Mouse (Mus musculus) left cerebral cortex, adult 9 months (tissue): Measurements from ENCODE around the gene Osbpl5.
A peak's percentile ranks its signal among the peaks of the same experiment; 100 is the strongest.

Experiments used
- DNase-seq, 2 experiments: peaks; one replicate each; pipeline ENCODE4 v3.0.0; 2022; ENCODE audit warnings: low spot score in 2 of 2

The Osbpl5 gene

GRCm38 (mm10) chr7:143756125-143757026, at the start of gene Osbpl5:
TSS of gene Osbpl5 (minus strand) at chr7:143756985.
- DNase-seq = peak in 1 of 2 experiments; percentile 65

DNA sequence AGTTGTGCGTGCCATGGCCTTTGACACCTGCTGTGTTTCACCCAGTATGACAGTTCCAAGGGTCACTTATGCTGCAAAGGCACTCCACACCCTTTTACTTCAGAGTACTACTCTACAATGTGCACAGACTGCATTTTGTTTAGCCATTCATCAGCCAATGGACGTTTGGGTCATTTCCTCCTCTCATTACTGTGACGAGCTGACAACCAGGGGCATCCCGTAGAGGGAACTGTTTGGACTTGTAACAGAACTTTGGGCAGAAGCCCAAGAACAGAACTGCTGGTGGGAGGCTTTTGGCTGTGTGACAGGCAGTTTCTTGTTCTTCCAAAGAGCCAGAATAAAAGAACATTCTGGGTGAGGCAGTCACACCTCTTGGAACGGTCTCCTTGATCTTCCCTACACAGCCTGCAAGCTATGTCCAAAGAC, 48.4 kb upstream of the Osbpl5 start:
- DNase-seq = peak in 1 of 2 experiments; percentile 42

DNA sequence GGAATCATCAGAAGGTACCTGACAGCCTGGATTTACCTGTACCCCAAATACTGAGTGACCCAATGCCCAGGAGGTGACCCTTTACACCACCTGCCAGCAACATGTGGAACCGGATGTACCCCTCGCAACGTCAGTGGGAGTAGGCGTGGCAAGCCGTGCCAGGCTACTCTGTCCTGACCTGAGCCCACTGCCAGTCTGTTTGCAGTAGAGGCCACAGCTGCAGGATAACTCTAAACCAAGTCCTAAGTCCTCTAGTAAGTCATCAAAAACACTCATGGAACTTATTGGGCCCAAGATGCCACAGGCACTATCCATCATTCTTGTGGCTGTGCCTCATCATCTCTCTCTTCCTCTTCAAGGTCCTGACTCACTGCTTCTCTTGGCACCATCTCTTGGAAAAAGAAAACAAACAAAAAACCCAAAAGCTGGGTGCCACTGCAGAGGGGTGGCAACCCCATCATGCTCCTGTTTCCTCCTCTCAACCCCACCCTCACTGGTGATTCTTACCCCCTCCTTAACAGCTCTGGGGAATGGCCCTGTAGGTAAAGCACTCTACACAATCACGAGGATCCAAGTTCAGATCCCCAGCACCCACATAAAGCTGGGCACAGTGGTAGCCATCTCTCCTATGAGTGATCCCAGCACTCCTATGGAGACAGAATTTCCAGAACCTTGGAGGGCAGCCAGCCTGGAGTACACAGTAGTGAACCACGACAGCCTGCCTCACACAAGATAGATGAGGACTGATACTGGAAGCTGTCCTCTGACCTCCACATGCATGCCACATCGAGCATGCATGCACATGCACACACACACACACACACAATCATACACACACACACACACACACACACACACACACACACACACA, 44.6 kb upstream of the Osbpl5 start:
- DNase-seq = no peak

DNA sequence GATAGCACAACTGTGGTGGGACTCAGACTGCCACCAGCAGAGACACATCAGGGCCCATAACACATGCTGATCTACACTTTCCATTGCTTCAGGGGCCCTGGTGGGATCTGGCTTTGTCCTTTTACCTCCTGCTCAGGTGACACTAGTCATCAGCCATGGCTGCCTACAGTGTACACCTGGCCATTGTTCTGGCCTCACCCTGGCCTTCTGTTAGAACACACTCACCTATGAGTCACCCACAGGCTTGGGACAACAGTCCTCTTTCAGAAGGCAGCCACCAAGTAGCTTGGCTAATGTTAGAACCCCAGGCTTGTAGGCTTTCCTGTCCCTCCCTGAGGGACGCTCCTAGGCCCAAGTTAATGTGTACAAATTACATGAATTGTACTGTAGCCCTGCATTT, 44.0 kb upstream of the Osbpl5 start:
- DNase-seq = no peak

DNA sequence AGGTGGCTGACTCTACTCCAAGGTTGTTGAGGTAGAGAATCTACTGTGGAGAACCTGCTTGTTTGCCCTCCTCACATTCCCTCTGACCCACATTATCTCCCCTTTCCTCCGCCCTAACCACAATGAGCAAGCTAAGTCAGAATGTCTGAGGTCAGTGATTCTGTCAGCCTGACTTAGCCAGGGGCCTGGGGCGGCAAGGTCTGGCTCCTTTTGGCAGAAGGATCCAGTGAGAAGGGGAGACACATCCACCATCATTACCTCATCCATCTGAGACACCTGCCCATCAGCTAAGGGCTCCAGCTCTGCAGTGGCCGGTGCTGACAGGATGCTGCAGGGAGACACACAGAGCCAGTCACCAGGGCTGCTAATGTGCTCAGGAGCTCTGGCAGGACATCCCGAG, 42.0 kb upstream of the Osbpl5 start:
- no peak for DNase-seq

DNA sequence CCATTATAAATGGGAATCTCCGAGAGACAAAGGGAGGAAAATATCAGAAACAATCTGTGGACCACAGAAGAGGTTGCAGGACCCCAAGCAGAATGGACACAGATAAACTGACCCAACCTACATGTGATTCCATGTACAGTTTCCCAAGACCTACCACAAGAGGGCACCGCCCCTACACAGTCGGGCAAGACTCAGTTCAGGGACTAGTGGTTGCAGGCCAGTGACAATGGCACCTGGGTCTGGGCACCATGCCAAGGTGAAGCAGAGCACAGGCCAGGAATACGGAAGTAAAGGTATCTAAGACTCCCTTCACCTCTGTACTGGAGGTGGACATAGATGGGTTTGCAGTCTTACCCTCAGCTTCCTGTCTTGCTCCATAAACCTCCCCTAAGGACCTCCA, 36.3 kb upstream of the Osbpl5 start:
- no peak for DNase-seq

DNA sequence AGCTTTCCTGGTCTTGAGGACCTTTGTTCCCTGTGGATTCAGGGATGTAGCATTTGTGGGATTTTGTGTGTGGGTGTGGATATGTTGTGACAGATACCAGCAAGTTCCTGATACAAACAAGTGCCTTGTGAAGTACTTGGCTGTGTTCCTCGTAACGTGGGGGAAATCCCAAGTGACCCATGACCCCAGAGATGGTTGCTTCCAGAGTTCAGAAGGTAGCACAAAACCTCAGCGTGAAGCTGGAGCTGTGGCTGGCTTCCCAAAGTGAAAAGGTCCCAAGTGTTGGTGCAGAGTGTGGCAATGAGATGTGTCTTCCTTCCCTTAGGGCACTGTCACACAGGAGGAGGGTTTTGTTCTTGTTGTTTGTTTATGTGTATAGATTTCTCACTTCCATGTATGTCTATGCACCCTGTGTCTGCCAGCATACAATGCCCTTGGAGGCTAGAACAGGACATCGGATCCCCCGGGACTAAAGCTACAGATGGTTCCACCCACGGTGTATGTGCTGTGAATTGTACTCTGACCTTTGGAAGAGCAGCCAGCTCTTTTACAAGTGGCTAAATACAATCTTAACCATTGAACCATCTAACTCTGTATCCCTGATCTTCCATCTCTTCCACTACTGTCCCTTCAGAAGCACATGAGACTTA, 35.7 kb upstream of the Osbpl5 start:
- DNase-seq = no peak

DNA sequence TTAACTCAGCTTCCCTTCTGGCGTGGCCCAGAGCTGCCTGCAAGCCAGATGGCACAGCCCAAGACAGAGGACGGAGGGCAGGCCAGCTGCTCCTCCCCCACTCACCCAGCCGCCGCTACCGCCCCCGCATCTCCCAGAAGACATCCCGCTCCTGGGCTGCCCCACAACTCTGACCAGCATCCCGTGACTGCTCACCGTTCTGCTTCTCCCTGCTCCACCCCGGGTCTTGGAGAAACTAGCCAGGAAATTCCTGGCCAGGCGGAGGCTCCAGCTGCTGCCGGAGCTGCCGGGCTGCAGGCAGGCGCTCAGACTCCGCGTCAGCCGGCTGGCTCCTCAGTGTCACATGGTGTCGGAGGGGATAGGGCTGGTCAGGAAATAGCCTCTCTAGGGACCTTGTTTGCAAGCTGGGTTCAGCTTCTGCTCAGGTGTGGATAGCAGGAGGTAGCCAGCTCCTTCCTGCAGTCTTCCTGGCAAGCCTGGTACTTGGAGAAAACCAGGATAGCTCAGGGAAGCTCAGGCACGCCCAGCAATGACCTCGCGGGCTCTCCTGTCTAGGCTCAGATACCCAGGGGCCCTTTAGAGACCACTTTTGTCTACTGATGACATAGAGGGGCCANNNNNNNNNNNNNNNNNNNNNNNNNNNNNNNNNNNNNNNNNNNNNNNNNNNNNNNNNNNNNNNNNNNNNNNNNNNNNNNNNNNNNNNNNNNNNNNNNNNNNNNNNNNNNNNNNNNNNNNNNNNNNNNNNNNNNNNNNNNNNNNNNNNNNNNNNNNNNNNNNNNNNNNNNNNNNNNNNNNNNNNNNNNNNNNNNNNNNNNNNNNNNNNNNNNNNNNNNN, 27.4 kb upstream of the Osbpl5 start, which contains the start of gene Mrgpre:
TSS of gene Mrgpre (minus strand) at position 505 of the 834 bp plus-strand sequence.
- DNase-seq = peak; percentile 42 to 73

GRCm38 (mm10) chr7:143783378-143783995, 26.7 kb upstream of the Osbpl5 start:
- peak in 1 of 2 experiments; percentile 17 for DNase-seq

- DNase-seq = no peak
Measured at GRCm38 (mm10) chr7:143777375-143777774, 20.6 kb upstream of the Osbpl5 start.

DNA sequence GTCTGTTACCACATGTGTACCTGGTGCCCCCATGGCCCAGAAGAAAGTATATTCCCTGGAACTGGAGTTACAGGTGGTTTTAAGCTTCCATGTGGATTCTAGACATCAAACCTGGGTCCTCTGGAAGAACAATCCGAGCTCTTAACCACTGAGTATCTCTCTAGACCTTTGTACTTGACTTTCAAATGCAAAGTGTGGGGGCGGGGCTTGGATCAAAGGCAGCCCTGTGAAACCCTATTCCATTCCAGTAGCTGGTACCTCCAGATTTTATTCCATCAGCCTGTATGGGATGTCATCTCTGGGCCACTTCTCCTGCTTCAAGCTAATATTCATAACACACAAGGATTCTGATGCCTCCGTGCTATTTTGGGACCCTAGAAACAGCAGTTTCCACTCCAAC, 19.4 kb upstream of the Osbpl5 start:
- DNase-seq = no peak

GRCm38 (mm10) chr7:143769461-143769860, 12.7 kb upstream of the Osbpl5 start:
- DNase-seq = no peak

- DNase-seq = no peak
Measured at GRCm38 (mm10) chr7:143768267-143768666, 11.5 kb upstream of the Osbpl5 start.

- no peak for DNase-seq
Measured at GRCm38 (mm10) chr7:143766893-143767292, 10.1 kb upstream of the Osbpl5 start, which contains the start of gene Mrgprg. TSS of gene Mrgprg (minus strand) at chr7:143766993.

DNA sequence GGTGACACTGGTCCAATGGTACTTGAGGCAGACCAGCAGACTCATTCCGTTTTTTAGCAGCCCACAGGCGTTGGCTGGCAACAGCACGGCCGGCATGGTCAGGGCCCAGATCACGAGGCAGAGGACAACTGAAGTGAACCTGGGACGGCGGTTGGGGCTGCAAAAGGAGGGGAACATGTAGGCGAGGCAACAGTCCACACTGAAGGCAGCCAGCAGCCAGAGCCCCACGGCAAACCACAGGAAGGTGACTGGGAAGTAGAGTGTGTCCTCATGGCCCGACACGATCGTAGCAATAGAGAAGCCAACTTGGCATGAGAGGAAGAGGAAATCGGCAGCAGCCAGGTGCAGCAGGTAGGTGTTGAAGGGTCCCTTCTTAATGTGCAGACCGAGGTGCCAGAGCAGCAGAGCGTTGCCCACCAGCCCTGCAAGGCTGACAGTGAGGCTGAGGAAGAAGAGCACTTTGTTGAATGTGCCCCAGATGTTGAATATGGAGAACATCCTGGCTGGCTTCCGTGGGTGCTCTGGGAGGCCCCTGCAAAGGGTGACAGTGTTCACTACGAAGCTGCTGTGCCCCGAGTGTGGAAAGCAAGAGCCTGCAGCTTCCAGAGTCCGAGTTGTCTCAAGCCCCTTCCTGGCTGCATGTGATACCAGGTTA, 8.2 kb upstream of the Osbpl5 start:
- no peak for DNase-seq

GRCm38 (mm10) chr7:143763794-143764193, 7.0 kb upstream of the Osbpl5 start:
- DNase-seq = no peak

GRCm38 (mm10) chr7:143758956-143759355, 2.2 kb upstream of the Osbpl5 start:
- DNase-seq = no peak

GRCm38 (mm10) chr7:143757696-143758095, 911 bp upstream of the Osbpl5 start:
- DNase-seq = no peak

DNA sequence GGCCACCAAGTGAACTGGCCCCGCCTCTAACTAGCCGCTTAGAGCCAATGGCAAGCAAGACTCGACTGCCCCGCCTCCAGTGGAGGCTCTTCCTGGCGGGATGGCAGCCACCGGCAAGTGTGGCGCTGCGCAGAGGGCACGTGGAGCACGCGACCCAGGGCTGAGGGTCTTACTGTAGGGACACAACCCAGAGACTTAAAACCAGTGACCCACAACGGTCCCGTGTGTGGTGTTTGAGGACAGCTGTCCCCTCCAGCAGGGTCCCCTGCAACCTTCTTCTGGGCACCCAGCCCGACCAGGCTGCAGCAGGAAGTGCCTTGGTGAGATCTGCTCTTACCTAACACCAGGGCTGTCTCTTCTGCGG, 224 bp upstream of the Osbpl5 start:
- DNase-seq = peak in 1 of 2 experiments; percentile 65
